Mouse (Mus musculus): ENCODE measurements around the gene Cdkl1. TPM values are rescaled to one million over a fixed set of nuclear protein-coding genes. Genes with fewer than 3 reads are reported as not detected.

Cdkl1 gene
- total RNA-seq, 2 experiments from 2014 or later, result 5.3 to 5.9 TPM

DNA sequence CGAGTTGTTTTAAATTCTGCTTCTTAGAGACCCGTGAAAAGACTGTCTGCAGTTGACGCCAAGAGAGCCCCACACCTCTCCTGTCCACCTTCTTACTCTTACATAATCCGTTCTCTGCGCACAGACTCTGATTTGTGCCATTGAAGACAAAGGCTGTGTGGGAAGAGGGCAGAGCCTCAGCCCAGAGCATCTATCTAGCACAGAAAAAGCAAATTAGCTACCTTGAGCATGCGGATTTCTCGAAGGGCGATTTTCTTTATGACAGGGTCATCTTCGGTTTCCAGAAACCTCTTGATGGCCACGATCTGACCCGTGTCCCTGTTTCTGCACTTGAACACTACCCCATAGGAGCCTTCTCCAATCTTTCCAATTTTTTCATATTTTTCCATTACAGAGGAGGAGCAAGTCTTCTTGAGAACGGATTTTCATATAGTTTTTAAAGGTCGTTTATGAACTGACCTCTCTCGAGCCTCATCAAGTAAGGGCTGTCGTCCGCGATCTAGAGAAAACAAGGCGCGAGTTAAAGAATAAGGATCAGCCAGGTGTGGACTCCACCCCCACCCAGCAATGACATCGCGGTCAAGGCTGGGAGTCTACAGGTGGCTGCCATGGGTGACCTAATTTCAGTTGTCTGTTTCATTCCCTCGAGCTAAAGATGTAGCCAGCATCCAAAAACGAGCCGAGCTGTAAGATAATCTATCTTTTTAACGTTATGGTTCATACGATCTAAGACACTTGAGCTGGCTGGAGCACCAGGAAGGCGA is 1.1 kb downstream of the Cdkl1 start:
- no peak for DNase-seq
- intact Hi-C loops (cut with DNase I), result no loop called here

DNA sequence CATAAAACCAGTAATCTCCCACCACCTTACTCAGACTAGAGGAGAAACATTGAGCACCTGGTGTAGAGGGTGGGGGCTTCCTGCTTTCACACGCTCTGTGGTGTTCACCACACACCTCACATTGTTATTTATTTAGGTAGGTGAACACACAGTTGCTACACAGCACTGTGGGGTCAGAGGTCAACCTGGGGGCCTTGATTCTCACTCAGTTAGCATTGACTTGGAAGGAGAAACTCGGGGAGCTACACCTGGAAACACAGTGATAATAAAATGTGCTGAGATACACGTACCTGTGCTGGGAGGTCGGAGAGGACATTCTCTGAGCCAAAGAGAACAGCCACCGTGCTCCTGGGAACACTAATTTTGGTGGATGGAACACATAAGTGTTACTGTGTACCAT is 2.7 kb downstream of the Cdkl1 start:
- DNase-seq, result no peak
- intact Hi-C loops (cut with DNase I), result no loop called here

DNA sequence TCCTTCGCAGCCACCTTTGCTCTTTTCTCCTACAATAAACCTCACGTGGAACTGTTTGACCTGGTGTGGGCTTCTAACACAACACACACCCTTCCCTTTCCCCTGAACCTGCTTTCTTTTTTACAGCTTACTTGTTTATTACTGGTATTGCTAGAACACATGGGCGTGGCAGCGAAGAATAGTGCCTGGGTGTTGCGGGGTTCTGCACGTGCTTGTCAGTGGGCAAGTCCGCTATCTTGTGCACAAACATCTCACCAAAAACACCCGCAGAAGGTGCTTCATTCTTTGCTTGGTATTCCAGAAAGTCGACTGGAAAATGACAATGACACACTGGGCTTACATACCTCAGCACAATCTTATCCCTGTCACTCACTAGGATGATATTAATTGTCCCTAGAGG is 5.6 kb downstream of the Cdkl1 start:
- no peak for DNase-seq
- intact Hi-C loops (cut with DNase I), result no loop called here

- intact Hi-C loops (cut with DNase I), result no loop called here
- no peak for DNase-seq
These were observed 7.6 kb downstream of the Cdkl1 start for GRCm38 (mm10) chr12:69783247-69784025.

- DNase-seq, result peak in 1 of 2 experiments; percentile 16
- intact Hi-C loops (cut with DNase I), result no loop called here
These were observed 9.0 kb downstream of the Cdkl1 start for GRCm38 (mm10) chr12:69781935-69782650.

- intact Hi-C loops (cut with DNase I), result no loop called here
- DNase-seq, result no peak
These were observed 9.6 kb downstream of the Cdkl1 start for GRCm38 (mm10) chr12:69781480-69781879.

DNA sequence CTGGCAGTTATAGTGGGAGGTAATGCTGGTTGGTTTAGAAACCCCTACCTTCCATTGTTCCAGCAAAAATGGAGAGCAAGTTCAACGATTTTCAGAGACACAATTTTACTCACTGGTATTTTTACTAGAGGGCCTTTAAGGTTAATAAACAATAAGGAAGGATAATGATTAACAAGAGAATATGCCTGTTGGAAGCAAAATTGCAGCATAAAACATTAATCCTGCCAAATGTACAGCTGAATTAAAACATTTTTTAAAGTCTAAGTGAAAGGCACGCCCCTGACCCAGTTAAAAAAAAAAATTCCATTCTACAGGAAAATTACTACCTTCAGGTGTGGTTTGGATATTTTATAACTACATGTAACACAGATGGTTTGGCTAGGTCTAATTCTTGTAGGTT is 13.1 kb downstream of the Cdkl1 start:
- no peak for DNase-seq
- intact Hi-C loops (cut with DNase I), result no loop called here

- no peak for DNase-seq
- intact Hi-C loops (cut with DNase I), result no loop called here
These were observed 13.7 kb downstream of the Cdkl1 start for GRCm38 (mm10) chr12:69777341-69777730.

DNA sequence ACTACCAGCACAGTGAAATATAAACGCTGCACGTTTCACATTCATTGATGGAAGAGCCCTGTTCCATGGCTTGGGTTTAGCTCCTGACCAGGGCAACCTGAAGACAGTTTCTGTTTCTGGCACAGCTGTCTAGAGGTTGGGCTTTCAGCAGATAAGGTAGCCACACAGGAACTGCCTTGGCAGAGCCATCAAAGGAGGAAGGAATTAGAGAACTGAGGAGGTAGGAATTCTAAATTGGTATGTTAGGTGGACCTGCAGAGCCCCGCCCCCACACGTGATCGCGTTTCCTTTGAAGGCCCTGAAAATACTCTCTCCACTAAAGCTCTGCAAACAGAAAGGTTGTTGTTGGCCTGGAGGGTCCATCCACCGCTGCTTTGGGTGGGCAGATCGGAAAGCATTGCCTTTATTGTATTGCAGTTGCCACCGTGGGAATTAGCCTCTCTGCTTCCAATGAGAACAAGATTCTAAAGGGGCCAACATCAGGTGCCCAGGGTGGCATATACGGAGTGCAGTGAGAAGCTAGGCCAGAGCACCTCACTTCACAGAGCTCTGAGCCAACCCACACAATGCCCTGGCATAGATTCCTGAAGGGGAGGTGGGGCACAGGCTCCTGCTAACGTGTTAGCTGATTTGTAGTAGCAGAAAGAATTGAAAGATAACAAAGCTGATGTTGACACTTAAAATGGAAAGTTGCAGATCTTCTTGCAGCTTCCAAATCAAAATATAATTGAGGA is 14.3 kb downstream of the Cdkl1 start:
- intact Hi-C loops (cut with DNase I), result no loop called here
- no peak for DNase-seq

GRCm38 (mm10) chr12:69768841-69769240 is 22.2 kb downstream of the Cdkl1 start:
- no peak for DNase-seq
- intact Hi-C loops (cut with DNase I), result no loop called here

- intact Hi-C loops (cut with DNase I), result no loop called here
These were observed 23.4 kb downstream of the Cdkl1 start for GRCm38 (mm10) chr12:69767476-69768258.

GRCm38 (mm10) chr12:69766185-69766904 is 24.7 kb downstream of the Cdkl1 start:
- intact Hi-C loops (cut with DNase I), result no loop called here
- DNase-seq, result no peak

More at GRCm38 (mm10) chr12:69767476-69768258, 23.4 kb downstream of the Cdkl1 start:
- no peak for DNase-seq

DNA sequence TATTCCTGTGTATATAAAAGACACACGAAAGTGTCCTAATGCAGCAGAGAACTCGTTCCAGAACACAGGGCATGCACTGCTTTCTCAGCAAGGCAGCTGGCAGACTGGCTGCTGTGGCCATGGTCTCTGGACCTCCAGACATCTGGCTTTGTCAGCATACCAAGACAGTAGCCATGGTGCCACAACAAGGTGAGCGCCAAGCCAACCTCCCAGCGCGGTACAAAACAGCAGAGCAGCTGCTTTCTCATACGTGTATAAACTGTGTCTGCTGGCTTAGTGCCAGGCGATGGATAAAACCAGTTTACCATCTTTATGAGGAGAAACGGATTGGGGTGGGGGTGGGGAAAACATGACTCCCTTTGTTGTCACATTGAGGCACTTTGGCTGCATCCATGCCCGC is 25.5 kb downstream of the Cdkl1 start:
- no peak for DNase-seq
- intact Hi-C loops (cut with DNase I), result no loop called here

GRCm38 (mm10) chr12:69761603-69762002 is 29.5 kb downstream of the Cdkl1 start:
- DNase-seq, result peak in 1 of 2 experiments; percentile 13
- intact Hi-C loops (cut with DNase I), result no loop called here

DNA sequence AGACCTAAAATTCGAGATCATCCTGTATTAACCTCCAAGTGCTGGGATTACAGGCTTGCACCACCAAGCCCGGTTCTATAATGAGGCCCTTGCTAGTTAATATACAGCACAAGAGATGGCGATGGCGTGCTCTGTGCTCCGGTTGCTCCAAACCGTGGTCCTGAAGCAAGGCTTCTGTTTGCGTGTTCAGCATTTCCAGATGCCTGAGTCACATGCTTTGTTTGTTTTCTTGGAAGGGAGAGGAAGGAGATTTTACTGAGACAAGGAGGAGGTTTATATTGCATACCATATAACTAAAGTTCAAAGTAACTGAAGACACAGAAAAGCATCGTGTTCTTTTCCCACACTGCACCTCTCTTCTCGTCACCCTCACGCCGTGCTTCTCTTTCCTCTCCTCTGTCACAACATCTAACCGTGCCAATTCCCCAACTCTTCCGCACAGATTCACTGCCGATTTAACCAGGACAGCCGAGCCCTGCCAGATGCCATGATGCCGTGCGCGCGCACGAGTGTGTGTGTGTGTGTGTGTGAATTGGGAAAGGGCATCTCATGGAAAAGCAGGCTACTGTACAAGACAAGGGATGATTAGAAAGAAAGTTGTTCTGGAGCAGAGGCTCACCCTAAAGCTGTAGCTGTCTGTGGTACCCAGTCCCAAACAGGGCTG is 30.2 kb downstream of the Cdkl1 start:
- intact Hi-C loops (cut with DNase I), result no loop called here
- no peak for DNase-seq

- DNase-seq, result no peak
- intact Hi-C loops (cut with DNase I), result no loop called here
These were observed 31.1 kb downstream of the Cdkl1 start for GRCm38 (mm10) chr12:69760014-69760413.

GRCm38 (mm10) chr12:69759267-69759885 is 31.7 kb downstream of the Cdkl1 start:
- DNase-seq, result no peak
- intact Hi-C loops (cut with DNase I), result loop anchor here (5.0 to 10.0 kb wide), 3 partner anchors 48 to 385 kb away; no protein-coding TSS in a partner anchor
